Mouse (Mus musculus) 416B (cell line): ENCODE measurements around the gene Ctnna2.

Experiments
- DNase-seq: peaks from one replicate; pipeline ENCODE4 v3.0.0; 2011; ENCODE audit warnings: low read depth

Ctnna2 gene

DNA sequence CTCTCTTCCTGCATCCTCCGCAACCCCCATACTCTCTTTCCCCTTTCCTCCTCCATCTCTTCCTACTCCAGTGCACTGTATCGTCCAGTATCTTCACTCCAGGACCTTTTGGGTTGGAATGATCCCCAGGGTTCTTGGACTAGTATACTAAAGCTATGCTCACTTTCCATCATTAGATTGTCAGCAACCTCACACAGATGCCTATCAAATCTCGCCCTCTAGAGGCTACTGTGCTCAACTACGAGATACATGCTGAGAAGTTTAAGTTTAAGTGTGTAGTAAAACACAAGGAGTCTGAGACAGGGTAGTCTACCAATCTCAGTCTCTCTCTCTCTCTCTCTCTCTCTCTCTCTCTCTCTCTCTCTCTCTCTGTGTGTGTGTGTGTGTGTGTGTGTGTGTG is 396.9 kb downstream of the Ctnna2 start:
- peak; percentile 22 for DNase-seq

DNA sequence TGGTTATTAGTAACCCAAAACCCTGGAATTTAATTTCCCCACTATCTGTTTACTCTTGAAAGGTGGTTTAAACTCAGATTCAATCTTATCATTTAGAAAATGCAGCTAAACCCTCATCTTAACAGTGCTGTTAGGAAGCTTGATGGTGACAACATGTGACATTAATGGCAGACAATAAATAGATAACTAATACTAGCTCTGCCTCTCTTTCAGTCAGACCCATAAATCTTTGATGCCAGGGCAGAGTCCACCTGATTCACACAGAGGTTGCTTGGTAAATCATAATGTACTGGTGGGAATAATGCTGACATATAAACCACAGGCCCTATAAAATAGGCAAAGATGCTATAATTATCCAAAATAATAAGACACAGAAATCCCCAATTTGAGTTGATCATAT is 398.6 kb downstream of the Ctnna2 start:
- no peak for DNase-seq

DNA sequence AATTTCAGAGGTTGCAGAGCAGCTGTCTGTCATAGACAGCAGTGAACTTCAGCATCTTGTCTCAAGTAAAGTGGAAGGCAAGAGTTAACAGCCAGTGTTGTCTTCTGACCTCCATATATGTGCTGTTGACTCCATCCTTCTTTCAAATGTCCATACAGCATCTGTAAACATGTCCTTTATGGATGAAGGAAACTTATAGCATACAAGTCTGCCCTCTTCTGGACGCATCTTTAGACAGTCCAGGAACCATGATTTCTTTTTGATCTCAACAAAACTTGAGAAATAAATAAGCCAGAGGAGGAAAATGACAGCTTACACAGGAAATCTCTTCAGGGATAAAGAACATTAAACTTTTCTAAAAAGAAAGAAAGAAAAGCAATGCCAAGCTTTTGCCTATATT is 400.9 kb downstream of the Ctnna2 start:
- DNase-seq = peak; percentile 17

DNA sequence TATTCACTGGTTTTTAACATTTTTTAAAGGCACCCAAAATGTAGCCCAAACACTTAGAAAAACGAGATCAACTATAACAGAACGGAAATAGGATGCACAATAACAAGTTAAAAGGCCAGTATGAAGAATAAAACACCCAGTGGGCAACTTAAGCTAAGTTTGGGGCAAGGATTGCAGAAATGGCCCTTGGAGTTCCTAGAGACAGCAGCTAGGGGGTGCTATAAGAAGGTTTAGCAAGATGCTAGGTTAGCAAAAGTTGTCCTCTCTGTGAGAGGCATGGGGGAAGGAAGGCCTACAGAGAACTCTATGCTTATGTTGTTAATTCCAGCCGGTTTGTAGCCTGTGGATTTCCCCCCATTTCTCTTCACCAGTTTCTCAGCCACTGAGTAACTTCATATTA is 401.9 kb downstream of the Ctnna2 start:
- DNase-seq = peak; percentile 12

DNA sequence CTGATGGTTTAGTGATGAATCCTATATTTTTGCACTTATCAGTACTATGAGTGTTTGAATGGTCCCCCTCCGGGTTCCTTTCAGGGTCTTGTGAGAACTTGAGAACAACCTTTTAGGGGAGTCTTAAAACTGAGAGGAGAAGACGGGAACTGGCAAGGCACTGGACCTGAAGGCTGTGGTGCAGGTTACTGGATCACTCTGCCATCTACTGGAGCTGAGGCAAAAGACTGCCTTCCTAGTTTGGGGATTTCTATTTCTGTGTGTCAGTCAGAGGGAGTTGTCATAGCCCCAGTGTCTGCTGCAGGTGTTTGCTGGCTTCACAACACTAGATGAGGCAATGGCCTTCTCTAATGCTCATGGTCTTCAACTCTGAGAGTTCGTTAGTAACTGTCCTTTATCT is 406.9 kb downstream of the Ctnna2 start:
- DNase-seq = no peak

DNA sequence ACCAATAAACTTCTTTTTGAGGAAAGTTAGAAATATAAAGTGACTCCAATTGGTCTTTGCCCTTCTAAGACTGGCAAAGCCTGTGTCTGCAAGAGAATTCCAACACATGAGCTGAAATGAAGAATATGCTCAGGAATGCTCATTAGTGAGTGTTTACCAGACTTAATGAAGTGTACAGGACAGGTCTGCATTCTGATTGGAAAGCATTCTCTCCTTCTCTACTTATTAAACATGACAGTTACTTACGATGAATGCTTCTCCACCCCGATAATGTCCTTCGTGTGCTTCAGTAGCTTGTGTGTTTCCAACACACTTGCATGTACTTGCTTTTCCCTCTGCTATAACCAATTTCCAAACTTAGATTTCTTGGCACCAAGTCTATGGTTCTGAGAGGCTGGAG is 409.6 kb downstream of the Ctnna2 start:
- DNase-seq = no peak

DNA sequence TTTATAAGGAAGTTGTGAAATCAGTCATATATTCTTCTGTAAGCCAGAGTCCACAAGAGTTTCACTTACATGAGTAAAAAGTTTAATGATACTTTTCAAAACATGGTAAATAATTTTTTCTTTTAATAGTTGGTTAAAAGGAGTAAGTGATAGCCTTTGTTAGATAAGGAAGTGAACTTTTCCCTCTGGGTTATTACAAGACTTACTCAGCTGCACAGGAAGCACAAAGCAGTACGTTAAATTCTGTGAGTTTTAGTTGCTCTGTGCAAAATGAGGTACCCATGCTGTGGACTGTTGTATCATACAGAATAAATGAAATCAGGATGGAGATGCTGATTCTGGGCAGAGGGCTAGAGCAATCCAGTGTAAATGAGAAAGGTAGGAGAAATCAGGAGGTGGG is 423.3 kb downstream of the Ctnna2 start:
- DNase-seq = no peak

DNA sequence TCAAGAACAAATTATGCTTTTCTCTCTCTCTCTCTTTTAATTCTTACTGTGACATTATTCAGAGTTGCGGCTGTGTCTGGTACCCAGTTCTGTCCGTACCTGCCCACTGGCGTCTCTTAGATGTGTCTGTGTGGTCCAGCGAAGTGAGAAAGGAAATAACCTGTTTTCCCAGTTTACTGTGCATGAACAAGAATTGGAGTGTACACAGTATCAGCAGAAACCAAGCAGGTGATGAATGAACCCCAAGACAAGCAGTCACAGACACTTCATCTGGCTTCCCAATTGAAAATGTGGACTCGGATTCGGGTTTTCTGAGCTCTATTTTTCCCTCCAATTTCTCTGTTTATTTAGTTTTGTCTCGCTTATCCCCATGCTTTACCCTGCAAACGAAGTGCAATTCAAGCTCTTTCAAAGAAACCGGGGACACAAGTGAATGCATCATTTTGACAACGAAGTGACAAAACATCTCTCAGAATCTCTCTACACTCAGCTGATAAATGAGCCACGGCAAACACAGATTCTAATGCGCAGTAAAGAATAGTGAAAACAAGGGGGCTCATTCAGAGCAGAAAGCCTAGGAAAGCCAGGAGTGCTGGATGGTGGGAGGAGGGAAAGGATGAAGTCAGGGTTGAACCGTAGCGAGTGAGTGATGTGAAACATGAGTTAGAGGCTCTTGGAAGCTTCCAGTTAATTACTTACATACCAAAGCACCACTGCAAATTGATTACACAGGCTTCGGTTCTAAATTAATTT is 442.3 kb downstream of the Ctnna2 start:
- no peak for DNase-seq

DNA sequence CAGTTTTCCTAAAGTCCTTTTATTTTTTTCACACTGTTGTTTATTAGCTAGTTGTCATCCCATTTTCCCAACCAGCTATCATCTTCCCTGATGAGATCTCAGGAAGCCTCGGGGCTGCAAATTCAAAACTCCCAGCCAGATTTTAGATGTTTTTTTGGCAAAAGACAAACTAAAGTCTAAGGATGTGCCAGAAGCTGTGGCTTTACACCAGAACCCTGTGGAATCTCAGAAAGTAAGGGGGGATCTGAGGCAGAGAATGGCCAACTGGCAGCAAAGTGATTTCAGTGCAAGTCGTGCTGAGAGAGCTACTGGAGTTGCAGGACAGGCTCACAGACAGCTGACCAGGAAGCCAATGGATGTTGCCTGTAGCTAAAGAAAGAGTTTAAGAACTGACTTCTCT is 451.9 kb downstream of the Ctnna2 start:
- no peak for DNase-seq

DNA sequence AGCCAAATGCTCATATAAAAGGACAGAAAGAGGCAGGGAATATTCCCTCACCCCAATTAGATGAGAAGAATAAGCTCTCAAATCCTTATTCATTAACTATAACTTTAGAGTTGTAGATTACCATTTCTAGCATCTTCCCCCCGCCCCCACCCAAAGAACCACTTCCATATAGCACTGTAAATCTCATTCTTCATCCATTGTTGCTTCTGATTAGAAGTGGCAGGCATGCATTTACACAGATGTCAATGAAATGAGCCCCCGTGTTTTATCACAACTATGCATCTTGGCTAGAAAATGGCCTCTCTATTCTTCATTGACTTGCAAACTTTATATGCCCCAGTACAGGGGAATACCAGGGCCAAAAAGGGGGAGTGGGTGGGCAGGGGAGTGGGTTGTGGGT is 457.7 kb downstream of the Ctnna2 start:
- DNase-seq = no peak

DNA sequence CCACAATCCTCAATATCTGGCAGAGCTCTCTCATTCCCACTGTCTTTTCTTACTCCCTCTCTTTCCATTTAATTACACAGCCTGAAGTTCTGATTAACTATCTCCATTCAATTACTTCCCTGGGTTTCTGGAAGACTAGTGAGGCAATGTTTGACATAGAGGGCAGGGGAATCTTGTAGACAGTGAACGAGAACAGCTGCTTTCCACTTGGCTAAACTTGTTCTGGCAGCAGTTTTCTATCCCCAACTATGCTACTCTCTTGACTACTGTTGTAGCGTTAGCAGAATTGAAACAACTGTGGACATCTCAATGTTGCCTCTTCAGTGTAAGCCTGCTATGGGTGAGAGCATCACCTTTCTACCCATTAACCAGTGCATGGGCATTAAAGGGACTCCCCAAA is 463.0 kb downstream of the Ctnna2 start:
- no peak for DNase-seq

DNA sequence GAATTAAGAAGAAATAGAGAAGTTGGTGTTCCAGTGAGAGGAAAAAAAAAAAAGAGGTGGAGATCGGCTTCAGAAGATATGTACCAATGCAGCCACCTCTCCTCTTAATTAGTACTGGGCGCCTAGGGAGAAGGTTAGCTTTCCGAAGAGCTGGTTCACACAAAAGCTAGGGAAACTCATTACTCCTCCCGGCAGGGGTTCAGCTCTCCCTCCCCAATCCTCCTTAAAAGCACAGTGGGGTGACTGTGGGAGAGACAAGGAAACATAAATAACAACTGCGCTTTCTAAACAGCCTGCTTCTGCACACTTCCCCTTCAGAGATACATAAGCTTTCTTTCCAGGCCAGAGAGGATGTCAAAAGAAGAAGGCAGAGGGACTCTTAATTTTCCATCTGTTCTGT is 467.7 kb downstream of the Ctnna2 start:
- DNase-seq = no peak

DNA sequence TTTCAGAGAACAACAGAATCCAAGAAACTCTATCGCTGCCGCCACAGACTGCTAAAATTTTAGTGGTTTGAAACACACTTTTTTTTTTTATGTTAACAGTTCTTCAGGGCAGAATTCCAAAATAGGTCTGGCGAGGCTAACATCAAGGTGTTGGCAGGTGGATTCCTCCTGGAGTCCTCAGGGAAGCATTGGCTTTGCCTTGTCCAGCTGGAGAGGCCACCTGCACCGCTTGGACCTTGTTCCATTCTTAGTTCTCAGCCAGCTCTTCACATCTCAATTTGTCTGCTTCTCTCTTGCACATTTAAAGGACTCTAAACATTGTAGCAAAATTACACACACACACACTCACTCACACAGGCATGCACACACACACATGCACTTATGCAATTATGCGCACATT is 487.8 kb downstream of the Ctnna2 start:
- no peak for DNase-seq

DNA sequence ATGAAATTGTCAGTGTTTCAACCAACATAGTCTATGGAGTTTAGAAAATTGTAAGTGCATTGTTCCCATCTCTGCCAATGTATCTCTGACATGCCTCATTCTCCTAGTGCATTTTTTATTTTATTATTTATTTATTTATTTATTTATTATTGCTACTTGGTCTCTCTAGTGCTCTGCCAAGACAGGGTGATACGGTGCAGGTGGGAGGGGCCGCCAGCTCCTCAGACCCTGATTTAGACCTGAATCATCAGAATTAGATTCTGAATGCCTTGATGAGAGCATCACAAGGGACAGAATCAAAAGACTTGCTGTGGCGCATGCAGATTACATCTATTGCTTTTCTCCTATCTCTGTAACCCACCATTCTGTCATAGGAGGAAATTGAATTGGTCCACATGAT is 492.8 kb downstream of the Ctnna2 start:
- DNase-seq = no peak

DNA sequence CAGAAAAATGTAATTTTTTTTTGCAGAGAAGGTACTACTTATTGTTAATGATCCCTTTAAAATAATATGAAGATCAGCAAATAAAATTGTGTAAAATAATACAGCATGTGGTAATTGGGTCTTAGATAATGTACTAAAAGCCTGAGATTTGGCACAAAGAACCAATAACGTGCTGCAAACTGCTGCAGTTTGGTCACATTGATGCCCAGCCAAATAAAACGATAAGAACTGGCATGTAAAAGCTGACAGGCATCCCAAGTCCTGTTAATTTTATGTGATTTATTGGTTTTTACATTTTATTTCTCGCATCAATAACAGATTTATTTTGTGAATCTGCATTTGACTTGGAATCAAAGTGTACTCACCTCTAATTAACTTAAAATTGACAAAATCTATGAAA is 497.4 kb downstream of the Ctnna2 start:
- DNase-seq = no peak

DNA sequence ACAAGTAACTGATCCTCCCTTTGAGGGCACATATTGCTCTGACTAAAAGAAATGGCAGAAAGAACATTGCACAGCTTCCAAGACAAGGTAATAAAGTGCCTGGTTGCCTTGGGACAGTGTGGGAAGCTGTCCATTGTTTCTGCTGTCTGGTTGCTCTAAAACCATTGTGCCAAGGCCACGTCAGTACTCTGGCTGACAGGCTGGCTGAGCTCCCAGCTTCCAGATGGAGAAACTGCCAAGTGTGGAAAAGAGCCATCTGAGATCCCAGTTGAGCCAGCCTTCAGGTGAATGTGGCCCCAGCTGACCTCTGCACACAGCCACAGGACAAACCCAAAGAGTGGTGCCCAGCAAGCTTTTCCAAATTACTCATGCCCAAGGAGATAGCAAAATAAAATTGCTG is 504.1 kb downstream of the Ctnna2 start:
- no peak for DNase-seq

DNA sequence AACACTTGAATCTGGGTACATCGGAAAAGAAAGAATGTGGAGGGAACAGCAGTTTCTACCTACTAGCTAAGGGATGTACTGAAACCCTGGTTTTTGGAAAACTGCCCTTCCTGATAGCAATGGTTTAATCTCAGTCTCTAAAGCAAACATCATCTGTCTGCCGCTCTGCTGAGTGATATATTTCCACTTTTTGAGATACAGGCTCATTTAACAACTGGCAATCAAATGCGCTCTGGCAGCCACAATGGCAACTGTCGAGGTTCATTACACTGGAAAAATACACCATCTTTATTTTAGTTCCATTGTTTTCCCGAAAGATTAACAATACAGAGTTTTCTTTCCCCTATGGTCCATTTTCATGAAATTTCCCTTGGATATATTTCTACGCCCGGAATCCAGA is 506.2 kb downstream of the Ctnna2 start:
- no peak for DNase-seq

DNA sequence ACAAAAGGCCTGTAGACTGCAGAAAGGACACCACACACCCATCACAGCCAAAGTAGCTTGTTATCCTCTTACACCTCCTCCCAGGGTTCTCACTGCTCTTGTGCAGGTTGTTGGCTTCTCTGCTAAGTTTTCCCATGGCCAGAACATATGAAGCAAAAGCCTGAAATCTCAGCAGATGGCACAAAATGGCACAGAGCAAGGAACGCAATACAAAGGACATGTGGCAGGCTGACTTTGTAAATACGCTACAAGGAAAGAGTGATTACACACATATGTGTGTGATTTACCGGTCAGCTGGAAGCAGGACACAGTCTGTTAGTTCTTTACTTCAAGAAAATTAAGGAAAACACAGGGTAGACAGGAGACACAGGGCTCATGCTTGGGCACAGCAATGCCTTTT is 511.4 kb downstream of the Ctnna2 start:
- no peak for DNase-seq

DNA sequence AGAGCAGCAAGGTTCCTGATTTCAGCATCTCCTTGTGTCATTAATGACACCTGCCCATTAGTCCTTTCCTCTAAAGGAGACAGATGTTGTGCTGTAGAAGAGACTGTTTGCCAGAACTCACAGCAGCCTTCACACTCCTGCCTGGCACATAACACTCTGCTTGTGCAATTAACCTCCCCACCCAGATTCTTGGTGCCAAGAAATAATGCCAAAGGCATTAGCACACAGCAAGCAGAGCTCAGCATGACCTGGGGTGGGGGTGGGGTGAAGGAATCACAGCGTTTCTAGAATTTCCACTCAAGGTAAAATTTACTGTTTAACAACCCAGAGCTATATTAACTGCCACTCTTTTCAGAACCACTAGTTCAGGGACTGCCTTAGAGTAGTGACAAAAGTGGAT is 516.8 kb downstream of the Ctnna2 start:
- no peak for DNase-seq

DNA sequence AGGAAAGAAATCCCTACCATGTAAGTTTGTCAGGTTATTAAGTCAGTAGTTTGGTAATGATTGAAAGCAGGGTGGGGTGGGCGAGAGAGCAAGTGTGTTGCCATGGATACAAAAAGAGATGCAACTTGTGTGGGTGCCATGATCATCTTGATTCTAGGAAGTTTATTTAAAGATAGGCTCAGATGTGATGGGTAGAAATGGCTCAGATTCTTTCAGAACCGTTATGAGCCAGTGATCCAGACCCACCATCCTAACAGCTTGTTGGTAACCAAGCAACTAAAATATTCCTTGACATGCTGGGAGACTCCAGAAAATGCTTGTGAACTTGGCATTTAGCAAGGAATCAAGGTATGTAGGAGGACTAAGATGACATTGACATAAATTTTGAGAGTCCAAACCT is 521.6 kb downstream of the Ctnna2 start:
- no peak for DNase-seq

DNA sequence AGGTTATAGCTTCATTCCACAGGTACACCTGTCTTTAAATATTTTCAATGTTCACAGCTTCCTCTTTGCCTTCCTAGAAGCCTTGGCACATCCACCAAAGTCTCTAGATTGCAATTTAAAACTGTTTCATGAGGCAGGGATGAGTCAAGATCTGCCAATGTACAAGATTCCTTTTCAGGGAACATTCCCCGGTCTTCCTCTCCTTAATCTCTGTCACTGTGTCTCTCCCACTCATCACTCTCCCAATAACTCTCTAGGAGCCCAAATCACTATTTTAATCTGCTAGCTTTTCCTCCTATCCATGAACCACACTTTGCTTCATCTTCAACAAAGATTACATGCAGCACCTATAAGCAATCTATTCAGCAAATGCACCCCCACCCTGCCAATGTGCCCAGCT is 532.6 kb downstream of the Ctnna2 start:
- no peak for DNase-seq

DNA sequence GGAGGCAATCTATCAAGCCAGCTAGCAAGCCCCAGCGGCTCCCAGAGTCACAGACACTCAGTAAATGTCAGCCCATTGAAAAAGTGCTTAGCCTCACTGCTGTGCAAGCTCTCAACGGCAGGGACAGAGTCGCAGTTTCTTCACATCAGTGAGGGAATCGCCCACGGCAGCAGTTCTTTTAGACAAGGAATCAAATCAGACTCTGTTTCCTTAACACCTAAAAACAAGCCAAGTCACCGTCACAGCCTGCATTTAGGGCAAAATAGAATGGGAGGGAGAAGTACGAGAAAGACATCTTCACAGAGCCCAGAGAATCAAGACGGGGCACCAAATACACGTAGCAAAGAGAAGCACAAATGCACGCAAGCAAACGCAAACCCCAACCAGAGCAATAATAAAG is 535.6 kb downstream of the Ctnna2 start:
- DNase-seq = no peak

DNA sequence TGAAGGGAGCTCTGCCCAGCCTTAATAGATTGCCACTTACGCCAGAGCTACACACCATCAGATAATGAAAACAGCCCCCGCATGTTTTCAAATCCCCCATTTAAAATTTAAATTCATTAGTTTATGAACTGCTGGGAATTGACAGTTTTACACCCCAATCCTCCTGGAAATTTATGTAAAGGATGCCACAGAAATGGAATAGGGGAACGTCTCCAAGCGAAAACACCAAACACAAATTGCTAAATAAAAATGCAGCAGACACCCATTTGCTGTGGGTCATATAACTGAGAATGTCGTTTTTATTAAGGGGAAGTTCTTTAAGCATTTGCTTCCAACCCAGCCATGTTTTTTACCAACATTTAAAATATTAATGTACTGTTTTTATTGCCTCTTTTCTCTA is 538.4 kb downstream of the Ctnna2 start:
- DNase-seq = no peak

DNA sequence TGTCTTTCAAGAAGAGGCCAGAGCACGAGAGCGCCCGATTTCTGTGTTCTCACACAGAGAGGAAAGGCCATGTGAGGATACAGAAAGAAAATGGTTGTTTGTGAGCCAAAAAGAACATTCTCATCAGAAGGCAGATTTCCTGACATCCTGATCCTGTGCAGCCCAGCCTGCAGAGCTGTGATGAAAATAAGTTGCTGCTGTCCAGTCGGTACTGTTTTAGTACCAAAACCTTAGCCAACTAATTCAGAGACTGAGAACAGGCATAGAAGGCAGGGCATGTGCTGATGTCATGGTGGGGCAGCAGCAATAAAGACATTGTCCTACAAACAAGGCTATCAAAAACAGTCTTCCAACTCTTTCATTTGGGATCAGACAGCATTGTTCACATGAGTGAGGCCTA is 549.1 kb downstream of the Ctnna2 start:
- DNase-seq = no peak

DNA sequence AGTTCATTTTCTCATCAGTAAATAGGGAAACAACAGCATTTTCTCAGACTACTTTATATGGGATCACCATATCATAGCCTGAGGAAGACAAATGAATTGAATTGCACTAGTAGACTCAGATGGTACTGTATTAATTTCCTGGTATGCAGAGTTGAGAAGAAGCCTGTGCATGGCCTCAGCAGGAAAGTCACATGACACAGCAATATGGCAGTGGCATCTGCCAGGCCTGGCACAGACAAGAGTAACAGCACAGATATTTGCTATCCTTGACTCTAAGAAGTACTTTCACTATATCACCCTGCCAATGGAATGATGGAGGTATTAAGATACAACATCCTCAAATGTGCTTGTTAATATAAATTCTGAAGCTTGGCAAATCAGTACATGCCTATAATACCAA is 553.8 kb downstream of the Ctnna2 start:
- DNase-seq = no peak
